Mouse (Mus musculus) kidney, postnatal 4 days (tissue): ENCODE results near the gene Gm3164.
"Not testable (repeated sequence)": the region's sequence is repeated elsewhere in the genome, so short reads cannot be mapped to it uniquely, and the experiment has no call there.

Experiments used
- DNase-seq, 2 experiments: peaks; one replicate each; pipeline ENCODE4 v3.0.0; 2021; ENCODE audit warnings: mixed read lengths in 2 of 2

Gene Gm3164

DNA sequence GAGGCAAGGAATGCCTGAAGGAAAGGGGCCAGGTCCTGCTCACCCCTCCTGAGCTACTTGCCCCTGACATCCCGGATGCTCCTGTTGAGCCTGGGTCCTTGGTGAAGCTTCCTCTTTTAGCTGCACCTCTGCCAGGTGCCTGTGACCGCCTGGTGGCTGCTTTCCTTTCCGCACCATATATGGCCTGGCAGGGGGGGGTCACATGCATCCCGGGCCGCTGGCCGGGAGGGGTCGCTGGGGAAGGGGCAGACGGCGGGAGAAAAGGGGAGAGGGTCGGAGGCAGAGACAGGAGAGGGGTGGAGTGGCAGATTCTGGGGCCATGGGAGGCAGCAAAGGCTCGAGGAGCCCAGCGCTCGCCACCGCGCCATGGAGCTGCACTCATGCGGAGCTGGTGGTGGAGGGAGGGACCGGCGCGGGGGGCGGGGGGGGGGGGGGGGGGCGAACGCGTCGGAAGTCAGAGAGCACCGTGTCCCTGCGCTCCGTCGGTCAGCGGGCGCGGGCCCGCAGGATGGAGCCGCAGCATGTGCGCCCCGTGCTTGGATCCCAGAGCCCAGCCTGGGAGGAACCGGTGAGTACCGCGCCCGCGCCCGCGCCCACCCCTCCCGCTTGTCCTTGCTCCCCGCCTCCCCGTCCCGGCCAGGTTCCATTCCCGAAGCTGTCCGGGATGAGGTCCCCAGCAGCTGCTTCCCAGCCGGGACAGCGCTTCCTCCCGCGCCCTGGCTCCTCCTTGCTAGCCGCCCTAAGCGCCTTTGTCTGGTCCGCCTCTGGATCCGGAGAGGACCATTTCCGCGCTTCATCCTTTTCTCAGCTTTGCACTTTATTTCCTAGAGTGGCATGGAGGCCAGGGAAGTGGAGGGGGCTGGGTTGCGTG is at the start of gene Gm3164:
Gm3164 (plus strand) TSS at position 484 of the 871 bp plus-strand sequence.
- peak; percentile 67 to 75 for DNase-seq

DNA sequence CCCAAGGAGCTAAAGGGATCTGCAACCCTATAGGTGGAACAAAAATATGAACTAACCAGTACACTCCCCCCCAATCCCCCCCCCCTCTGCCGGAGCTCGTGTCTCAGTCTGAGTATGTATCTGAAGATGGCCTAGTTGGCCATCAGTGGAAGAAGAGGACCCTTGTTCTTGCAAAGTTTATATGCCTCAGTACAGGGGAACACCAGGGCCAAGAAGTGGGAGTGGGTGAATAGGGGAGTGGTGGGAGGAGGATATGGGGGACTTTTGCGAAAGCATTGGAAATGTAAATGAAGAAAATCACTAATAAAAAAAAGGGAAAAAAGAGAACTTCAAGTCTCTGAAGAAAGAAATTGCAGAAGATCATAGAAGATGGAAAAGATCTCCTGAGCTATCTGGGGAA is 46.3 kb upstream of the Gm3164 start:
- not testable (repeated sequence) for DNase-seq

DNA sequence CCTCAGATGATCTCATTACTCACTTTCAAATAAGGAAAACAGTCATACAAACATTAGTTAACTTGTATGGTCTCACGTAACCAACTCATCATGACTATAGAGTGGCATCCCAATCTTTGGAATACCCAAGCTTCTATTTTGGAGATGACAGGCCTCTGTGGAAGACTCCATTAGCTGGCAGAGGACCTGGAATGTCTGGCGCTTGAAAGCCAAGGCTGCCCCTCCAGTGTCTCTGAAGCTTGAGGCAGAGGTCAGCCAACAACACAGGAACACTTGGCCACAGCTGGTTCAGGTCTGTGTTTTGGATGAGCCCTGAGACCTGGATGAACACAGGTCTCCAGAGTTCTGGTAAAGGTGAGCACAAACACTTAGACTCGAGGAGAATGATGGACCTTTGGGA is 45.6 kb upstream of the Gm3164 start:
- not testable (repeated sequence) for DNase-seq

DNA sequence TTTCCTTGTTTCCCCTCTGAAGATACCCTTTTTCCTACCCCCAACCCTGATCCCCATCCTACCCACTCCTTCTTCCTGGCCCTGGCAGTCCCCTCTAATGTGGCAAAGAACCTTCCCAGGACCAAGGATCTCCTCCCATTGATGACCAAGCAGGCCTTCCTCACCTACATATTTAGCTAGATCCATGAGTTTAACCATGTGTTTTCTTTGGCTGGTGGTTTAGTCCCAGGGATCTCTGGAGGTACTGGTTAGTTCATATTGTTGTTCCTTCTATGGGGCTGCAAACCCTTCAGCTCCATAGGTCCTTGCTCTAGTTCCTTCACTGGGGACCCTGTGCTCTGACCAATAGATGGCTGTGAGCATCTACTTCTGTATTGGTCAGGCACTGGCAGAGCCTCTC is 37.4 kb upstream of the Gm3164 start:
- DNase-seq = not testable (repeated sequence)

DNA sequence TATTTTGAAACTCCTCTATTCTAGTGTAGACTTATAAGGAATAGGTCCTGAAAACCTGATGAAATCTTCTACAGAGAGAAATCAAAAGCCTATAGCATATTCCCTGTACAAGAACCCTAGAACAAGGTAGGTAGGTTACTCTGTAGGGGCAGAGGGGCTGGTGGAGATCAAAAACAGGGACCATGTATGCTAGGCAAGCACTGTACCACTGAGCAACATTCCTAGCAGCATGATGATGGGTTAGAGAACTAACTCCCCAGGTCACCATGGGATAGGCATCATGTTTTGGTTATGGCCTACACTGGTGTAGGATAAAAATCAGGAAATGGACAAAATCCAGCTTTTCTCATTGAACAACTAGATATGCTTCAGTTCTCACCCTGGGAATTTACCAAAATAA is 29.6 kb upstream of the Gm3164 start:
- DNase-seq = not testable (repeated sequence)

DNA sequence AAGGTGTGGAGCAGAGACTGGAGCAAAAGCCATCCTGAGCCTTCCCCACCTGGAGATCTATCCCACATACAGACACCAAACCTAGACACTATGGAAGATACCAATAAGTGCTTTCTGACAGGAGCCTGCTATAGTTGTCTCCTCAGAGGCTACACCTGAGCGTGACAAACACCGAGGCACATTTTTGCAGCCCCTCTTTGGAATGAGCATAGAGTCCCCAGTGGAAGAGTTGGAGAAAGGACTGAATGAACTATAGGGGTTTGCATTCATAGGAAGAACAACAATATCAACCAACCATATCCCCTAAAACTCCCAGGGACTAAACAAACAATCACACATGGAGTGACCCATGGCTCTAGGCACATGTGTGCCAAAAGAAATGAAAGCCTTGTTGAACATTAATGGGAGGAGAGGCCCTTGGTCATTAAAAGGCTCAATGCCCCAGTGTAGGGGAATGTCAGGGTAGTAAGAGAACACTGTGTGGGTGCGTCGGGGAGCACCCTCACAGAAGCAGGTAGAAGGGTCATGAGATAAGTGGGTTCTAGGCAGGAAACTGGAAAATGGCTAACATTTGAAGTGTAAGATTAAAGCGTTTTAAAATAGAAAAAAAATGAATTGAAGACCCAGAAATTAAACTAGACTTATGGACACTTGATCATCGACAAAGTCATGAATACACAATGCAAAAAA is 22.3 kb upstream of the Gm3164 start:
- DNase-seq = not testable (repeated sequence)

DNA sequence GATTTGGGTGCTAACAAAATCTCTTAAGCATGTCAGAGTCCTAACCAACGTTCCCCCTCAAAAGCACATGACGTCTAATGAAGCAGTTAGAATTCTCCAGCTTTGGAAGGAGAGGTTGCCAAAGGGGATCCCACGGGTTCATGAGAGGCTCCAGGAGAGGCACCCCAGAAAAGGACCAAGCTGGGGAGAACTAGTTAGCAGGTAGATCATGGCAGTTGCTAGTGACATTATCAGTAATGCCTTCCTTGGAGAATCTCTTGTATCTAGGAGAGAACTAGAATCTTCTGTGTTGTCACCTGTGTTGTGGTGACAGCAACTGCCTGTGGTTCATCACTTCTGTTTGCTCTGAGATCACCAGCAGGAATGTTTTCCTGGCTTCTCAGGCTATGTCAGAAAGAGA is 18.0 kb upstream of the Gm3164 start, which contains the start of gene Gm3159:
Gm3159 (plus strand) TSS at position 301 of the 400 bp plus-strand sequence.
- DNase-seq = not testable (repeated sequence)

DNA sequence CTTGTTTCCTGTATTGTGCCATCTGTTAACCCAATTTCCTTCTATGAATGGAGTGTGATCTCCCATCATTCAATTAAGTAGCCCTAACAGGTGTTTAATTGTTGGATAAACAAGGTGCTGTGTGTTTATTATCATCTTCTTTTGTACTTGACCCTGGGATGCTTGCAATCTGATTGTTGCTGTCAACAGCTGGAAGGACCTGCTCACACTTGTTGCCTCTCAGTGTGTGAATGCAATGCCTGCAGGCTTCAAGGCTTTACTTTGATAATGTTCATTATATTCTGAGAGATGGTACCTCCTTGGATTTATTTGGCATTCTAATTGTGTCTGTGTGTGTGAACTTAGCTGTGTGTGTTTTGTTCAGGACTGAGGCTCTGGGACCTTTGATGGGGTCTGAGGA is 16.6 kb upstream of the Gm3164 start:
- not testable (repeated sequence) for DNase-seq

DNA sequence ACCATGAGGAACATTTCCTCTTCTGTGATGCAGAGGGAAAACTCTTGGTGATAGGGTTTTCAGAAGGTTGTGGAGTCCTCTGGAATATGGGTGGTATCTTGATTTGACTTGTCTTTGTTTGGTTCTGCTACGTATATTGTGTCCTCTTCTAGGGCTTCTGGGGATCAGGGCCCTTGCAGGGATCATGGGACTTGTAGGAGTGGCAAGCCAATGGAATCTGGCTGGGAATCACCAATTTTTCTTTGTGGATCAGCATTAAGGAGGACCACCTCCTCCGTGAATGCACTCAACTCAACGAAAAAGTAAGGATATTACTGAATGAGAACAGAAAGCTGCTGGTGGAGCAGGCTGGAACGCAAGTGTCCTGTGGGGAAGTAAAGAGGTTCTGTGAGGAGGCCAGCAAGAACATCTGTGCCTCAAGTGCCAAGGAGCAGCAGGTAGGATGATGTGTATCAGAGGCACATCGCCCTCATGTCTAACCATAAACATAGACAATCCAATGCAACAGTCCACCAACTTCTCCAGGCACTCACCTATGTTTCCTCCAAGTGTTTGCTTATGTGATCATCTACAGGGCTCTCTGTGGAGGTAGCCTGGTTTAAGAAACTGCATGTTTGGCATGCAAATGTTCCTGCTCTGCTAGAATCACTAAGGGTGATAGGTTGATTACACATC is 15.0 kb upstream of the Gm3164 start:
- DNase-seq = not testable (repeated sequence)

DNA sequence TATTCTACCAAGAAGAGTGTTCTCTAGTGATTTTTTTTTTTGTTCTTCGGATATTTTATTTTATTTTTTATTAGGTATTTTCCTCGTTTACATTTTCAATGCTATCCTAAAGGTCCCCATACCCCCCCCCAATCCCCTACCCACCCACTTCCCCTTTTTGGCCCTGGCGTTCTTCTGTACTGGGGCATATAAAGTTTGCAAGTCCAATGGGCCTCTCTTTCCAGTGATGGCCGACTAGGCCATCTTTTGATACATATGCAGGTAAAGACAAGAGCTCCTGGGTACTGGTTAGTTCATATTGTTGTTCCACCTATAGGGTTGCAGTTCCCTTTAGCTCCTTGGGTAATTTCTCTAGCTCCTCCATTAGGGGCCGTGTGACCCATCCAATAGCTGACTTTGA is 14.0 kb upstream of the Gm3164 start:
- not testable (repeated sequence) for DNase-seq

DNA sequence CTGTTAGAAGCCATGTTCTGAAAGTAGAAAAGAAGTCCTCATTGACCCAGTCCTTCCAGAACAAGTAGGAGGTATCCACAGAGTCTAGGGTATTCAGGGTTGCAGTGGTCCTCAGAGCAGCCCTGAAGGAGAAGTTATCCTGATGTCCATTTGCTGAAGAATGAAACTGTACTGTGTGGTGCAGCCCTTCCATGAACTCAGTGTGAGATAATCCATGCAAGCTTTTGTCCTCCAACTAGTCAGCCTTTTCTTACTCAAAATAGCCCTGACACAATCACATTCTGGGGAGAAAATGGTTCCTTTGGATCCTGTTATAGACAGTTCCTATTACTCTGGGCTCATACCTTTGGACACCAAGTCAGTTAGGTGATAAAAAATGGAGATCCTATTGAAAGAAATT is 11.4 kb upstream of the Gm3164 start:
- DNase-seq = not testable (repeated sequence)

DNA sequence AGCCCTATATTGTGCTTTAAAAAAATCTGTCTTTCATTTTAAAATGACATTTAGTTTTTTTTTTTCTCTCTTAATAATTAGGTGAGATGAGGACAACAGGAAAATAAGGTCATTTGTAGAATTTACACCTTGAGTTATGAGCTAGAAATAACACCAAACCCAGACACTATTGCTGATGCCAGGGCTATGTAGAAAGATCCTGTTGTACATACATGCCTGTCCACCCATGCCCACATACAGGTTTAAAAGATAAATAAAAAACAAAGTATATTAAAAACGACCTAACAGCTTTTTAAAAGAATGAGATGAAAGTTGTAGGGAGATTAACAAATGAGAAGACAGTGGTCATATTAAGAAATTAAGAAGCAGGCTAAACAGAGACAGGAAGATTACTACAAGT is 5.3 kb upstream of the Gm3164 start:
- not testable (repeated sequence) for DNase-seq

DNA sequence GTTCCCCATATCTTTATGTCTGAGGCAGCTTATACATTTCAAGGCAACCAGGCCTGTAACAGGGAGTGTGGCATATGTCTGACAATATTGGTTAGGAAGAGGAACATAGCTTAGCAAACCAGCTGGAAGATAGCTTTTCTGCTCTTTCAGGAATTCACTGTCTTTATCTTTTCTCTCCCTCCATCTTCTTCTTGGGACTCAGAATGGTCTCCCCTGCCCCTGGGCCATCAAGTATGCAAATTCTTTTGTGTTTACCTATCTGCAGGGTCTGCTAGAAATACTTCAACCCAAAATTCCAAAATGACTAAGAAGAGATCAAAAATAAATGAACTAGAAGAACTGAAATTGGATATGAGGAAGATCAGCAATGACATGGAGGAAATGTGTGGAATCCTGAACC is 15.4 kb downstream of the Gm3164 start, which contains the start of gene Gm3173:
Gm3173 (plus strand) TSS at position 301 of the 400 bp plus-strand sequence.
- DNase-seq = not testable (repeated sequence)

DNA sequence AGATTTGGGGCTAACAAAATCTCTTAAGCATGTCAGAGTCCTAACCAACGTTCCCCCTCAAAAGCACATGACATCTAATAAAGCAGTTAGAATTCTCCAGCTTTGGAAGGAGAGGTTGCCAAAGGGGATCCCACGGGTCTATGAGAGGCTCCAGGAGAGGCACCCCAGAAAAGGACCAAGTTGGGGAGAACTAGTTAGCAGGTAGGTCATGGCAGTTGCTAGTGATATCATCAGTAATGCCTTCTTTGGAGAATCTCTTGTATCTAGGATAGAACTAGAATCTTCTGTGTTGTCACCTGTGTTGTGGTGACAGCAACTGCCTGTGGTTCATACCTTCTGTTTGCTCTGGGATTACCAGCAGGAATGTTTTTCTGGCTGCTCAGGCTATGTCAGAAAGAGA is 66.2 kb downstream of the Gm3164 start, which contains the start of gene Gm3182:
Gm3182 (plus strand) TSS at position 301 of the 400 bp plus-strand sequence.
- not testable (repeated sequence) for DNase-seq
